Comparison of ENCODE assay signal across 10 mouse cellular contexts in genomic region chr9:66127884-66128283, GRCm38 (mm10). TPM values are rescaled to one million over a fixed set of nuclear protein-coding genes. Genes with fewer than 3 reads are reported as not detected.
DNase-seq lines count a peak whose midpoint lies in the region; ATAC-seq lines count a peak whose summit lies in the region.
"Had no signal": no experiment of that assay in that cellular context is flagged by ENCODE, and none has a peak within 500 bp of the region (broad histone marks: within the 10 kb centered on the region; RNA-seq: fewer than 3 reads in every experiment).

No protein-coding gene starts in this region.

- H3K36me3 ChIP-seq in hindbrain, embryonic 10.5 days = peaks cover 26% of the 10 kb centered on the region
- no peaks in the 10 kb centered on the region for H3K36me3 ChIP-seq in hindbrain, embryonic 11.5 days (ENCODE audit: control insufficient read depth, insufficient read depth, low read length)
- peaks cover 7% of the 10 kb centered on the region for H3K36me3 ChIP-seq in embryonic facial prominence, embryonic 12.5 days
- H3K36me3 ChIP-seq in intestine, embryonic 15.5 days = peaks cover 1% of the 10 kb centered on the region; the same call in 1 of the 2 replicates
- H3K36me3 ChIP-seq in midbrain, embryonic 12.5 days = peaks cover 6% of the 10 kb centered on the region

- peaks cover 44% of the 10 kb centered on the region for H3K4me1 ChIP-seq in hindbrain, embryonic 10.5 days (replicated peaks)
- H3K4me1 ChIP-seq in hindbrain, embryonic 11.5 days (replicated peaks; ENCODE audit: control insufficient read depth, insufficient read depth, low read length) = no peaks in the 10 kb centered on the region
- peaks cover 18% of the 10 kb centered on the region; the same call in 1 of the 2 replicates for H3K4me1 ChIP-seq in embryonic facial prominence, embryonic 12.5 days
- peaks cover 9% of the 10 kb centered on the region for H3K4me1 ChIP-seq in intestine, embryonic 15.5 days (replicated peaks)
- peaks cover 32% of the 10 kb centered on the region for H3K4me1 ChIP-seq in midbrain, embryonic 12.5 days

- 93% methylated on average over 4 of the region's 4 CpGs for WGBS in hindbrain, embryonic 10.5 days
- WGBS in hindbrain, embryonic 11.5 days = 97% methylated on average over 4 of the region's 4 CpGs
- WGBS in embryonic facial prominence, embryonic 12.5 days = 95% methylated on average over 4 of the region's 4 CpGs
- WGBS in intestine, embryonic 15.5 days = 87% methylated on average over 4 of the region's 4 CpGs
- WGBS in midbrain, embryonic 12.5 days = 99% methylated on average over 4 of the region's 4 CpGs

- no peak overlapping the region for H3K27ac ChIP-seq in hindbrain, embryonic 10.5 days
- no peak overlapping the region for H3K27ac ChIP-seq in hindbrain, embryonic 11.5 days (ENCODE audit: low read depth, low read length)
- H3K27ac ChIP-seq in embryonic facial prominence, embryonic 12.5 days = no peak overlapping the region
- no peak overlapping the region for H3K27ac ChIP-seq in intestine, embryonic 15.5 days
- no peak overlapping the region for H3K27ac ChIP-seq in midbrain, embryonic 12.5 days (replicated peaks)

- H3K4me2 ChIP-seq in hindbrain, embryonic 11.5 days (replicated peaks; ENCODE audit: low read depth, low read length) = no peak overlapping the region
- H3K4me2 ChIP-seq in embryonic facial prominence, embryonic 12.5 days (replicated peaks) = peak overlapping the region; percentile 61
- H3K4me2 ChIP-seq in intestine, embryonic 15.5 days (replicated peaks) = peak overlapping the region; percentile 66
- peak overlapping the region; percentile 80 for H3K4me2 ChIP-seq in midbrain, embryonic 12.5 days (replicated peaks)

- H3K9ac ChIP-seq in hindbrain, embryonic 11.5 days (ENCODE audit: low read depth, low read length) = no peak overlapping the region
- H3K9ac ChIP-seq in embryonic facial prominence, embryonic 12.5 days = no peak overlapping the region
- H3K9ac ChIP-seq in intestine, embryonic 15.5 days = no peak overlapping the region
- H3K9ac ChIP-seq in midbrain, embryonic 12.5 days (replicated peaks) = no peak overlapping the region

- no peak for ATAC-seq in hindbrain, embryonic 11.5 days (ENCODE audit: low FRiP score)
- ATAC-seq in embryonic facial prominence, embryonic 12.5 days (ENCODE audit: insufficient number of reproducible peaks, insufficient read depth, low FRiP score, low TSS enrichment) = no peak
- no peak for ATAC-seq in intestine, embryonic 15.5 days
- ATAC-seq in midbrain, embryonic 12.5 days (ENCODE audit: low FRiP score, low read depth) = no peak

- no peak for DNase-seq in hindbrain, embryonic 10.5 days (ENCODE audit: low spot score)
- DNase-seq in hindbrain, embryonic 11.5 days (ENCODE audit: low spot score) = no peak
- no peak for DNase-seq in Muller cell, postnatal 12 days (ENCODE audit: inconsistent ontology term)
- no peak for DNase-seq in gastrocnemius, adult 18-20 months (ENCODE audit: low spot score)
- DNase-seq in adrenal gland, postnatal 14 days = no peak
- DNase-seq: kidney, adult 11 months; lung, adult 2 months had no signal

- H3K9me3 ChIP-seq in hindbrain, embryonic 10.5 days = no peaks in the 10 kb centered on the region
- no peaks in the 10 kb centered on the region for H3K9me3 ChIP-seq in hindbrain, embryonic 11.5 days (ENCODE audit: control insufficient read depth, low read length)
- H3K9me3 ChIP-seq in embryonic facial prominence, embryonic 12.5 days = no peaks in the 10 kb centered on the region
- H3K9me3 ChIP-seq in intestine, embryonic 15.5 days = no peaks in the 10 kb centered on the region
- no peaks in the 10 kb centered on the region for H3K9me3 ChIP-seq in midbrain, embryonic 12.5 days

- H3K27me3 ChIP-seq in hindbrain, embryonic 10.5 days (ENCODE audit: insufficient read depth, poor library complexity, severe bottlenecking) = no peaks in the 10 kb centered on the region
- H3K27me3 ChIP-seq in hindbrain, embryonic 11.5 days (ENCODE audit: control insufficient read depth, insufficient read depth, low read length) = no peaks in the 10 kb centered on the region
- H3K27me3 ChIP-seq in embryonic facial prominence, embryonic 12.5 days = no peaks in the 10 kb centered on the region
- H3K27me3 ChIP-seq in intestine, embryonic 15.5 days (replicated peaks) = no peaks in the 10 kb centered on the region
- H3K27me3 ChIP-seq in midbrain, embryonic 12.5 days = no peaks in the 10 kb centered on the region

- peak overlapping the region; percentile 86 for H3K4me3 ChIP-seq in hindbrain, embryonic 10.5 days
- no peak overlapping the region; the same call in 1 of the 2 replicates for H3K4me3 ChIP-seq in hindbrain, embryonic 11.5 days (ENCODE audit: low read depth, low read length)
- H3K4me3 ChIP-seq in embryonic facial prominence, embryonic 12.5 days = 0 out of 2 replicates have a peak overlapping the region, but pooled peaks have one; percentile 61
- H3K4me3 ChIP-seq in intestine, embryonic 15.5 days (replicated peaks) = 0 out of 2 replicates have a peak overlapping the region, but pooled peaks have one; percentile 63
- H3K4me3 ChIP-seq in midbrain, embryonic 12.5 days = no peak overlapping the region

RNA-seq across cellular contexts. Expression of gene Ciao2a, which starts 1.5 kb away (rescaled TPM):
- 138 and 149 TPM in 2 replicates for polyA plus RNA-seq in hindbrain, embryonic 10.5 days (2016; fragmentation: Nextera tagmentation; extraction: Ambion mirVana)
- 144 and 146 TPM in 2 replicates for polyA plus RNA-seq in hindbrain, embryonic 11.5 days (2014; fragmentation: Nextera tagmentation; extraction: Ambion mirVana)
- polyA plus RNA-seq in embryonic facial prominence, embryonic 12.5 days (2016; fragmentation: Nextera tagmentation; extraction: Ambion mirVana) = 166 and 174 TPM in 2 replicates
- 215 and 218 TPM in 2 replicates for polyA plus RNA-seq in intestine, embryonic 15.5 days (2015; fragmentation: Nextera tagmentation; extraction: Ambion mirVana)
- polyA plus RNA-seq in midbrain, embryonic 12.5 days (2016; fragmentation: Nextera tagmentation; extraction: Ambion mirVana) = 126 and 133 TPM in 2 replicates
- total RNA-seq in gastrocnemius, adult 18-20 months (2021) = 10 to 100 TPM; 49.7 to 53.9 TPM
- 80.7 and 86.2 TPM in 2 replicates for total RNA-seq in adrenal gland, postnatal 14 days (2021)

RNA-seq across cellular contexts. Expression of gene Snx1, which starts 1.5 kb away (rescaled TPM):
- polyA plus RNA-seq in hindbrain, embryonic 10.5 days (2016; fragmentation: Nextera tagmentation; extraction: Ambion mirVana) = 128 and 136 TPM in 2 replicates
- 127 and 140 TPM in 2 replicates for polyA plus RNA-seq in hindbrain, embryonic 11.5 days (2014; fragmentation: Nextera tagmentation; extraction: Ambion mirVana)
- polyA plus RNA-seq in embryonic facial prominence, embryonic 12.5 days (2016; fragmentation: Nextera tagmentation; extraction: Ambion mirVana) = 129 and 131 TPM in 2 replicates
- polyA plus RNA-seq in intestine, embryonic 15.5 days (2015; fragmentation: Nextera tagmentation; extraction: Ambion mirVana) = 137 and 144 TPM in 2 replicates
- polyA plus RNA-seq in midbrain, embryonic 12.5 days (2016; fragmentation: Nextera tagmentation; extraction: Ambion mirVana) = 135 and 136 TPM in 2 replicates
- 10 to 100 TPM; 10.7 to 13.3 TPM for total RNA-seq in gastrocnemius, adult 18-20 months (2021)
- 85.3 and 88.2 TPM in 2 replicates for total RNA-seq in adrenal gland, postnatal 14 days (2021)

RNA-seq across cellular contexts. Expression of gene Dapk2, which starts 30.1 kb away (rescaled TPM):
- 3.5 and 5.1 TPM in 2 replicates for polyA plus RNA-seq in hindbrain, embryonic 10.5 days (2016; fragmentation: Nextera tagmentation; extraction: Ambion mirVana)
- 2.7 and 4.4 TPM in 2 replicates for polyA plus RNA-seq in hindbrain, embryonic 11.5 days (2014; fragmentation: Nextera tagmentation; extraction: Ambion mirVana)
- polyA plus RNA-seq in embryonic facial prominence, embryonic 12.5 days (2016; fragmentation: Nextera tagmentation; extraction: Ambion mirVana) = 6.0 and 6.6 TPM in 2 replicates
- polyA plus RNA-seq in intestine, embryonic 15.5 days (2015; fragmentation: Nextera tagmentation; extraction: Ambion mirVana) = 6.0 and 7.2 TPM in 2 replicates
- polyA plus RNA-seq in midbrain, embryonic 12.5 days (2016; fragmentation: Nextera tagmentation; extraction: Ambion mirVana) = 3.7 and 4.3 TPM in 2 replicates
- total RNA-seq in gastrocnemius, adult 18-20 months (2021) = 10 to 100 TPM; 36.8 to 37.2 TPM
- 9.2 and 9.6 TPM in 2 replicates for total RNA-seq in adrenal gland, postnatal 14 days (2021)

RNA-seq across cellular contexts. Expression of gene Snx22, which starts 58.4 kb away (rescaled TPM):
- 3.5 and 4.6 TPM in 2 replicates for polyA plus RNA-seq in hindbrain, embryonic 10.5 days (2016; fragmentation: Nextera tagmentation; extraction: Ambion mirVana)
- 2.7 and 2.9 TPM in 2 replicates for polyA plus RNA-seq in hindbrain, embryonic 11.5 days (2014; fragmentation: Nextera tagmentation; extraction: Ambion mirVana)
- 6.2 and 7.7 TPM in 2 replicates for polyA plus RNA-seq in embryonic facial prominence, embryonic 12.5 days (2016; fragmentation: Nextera tagmentation; extraction: Ambion mirVana)
- polyA plus RNA-seq in intestine, embryonic 15.5 days (2015; fragmentation: Nextera tagmentation; extraction: Ambion mirVana) = 1.1 and 1.4 TPM in 2 replicates
- polyA plus RNA-seq in midbrain, embryonic 12.5 days (2016; fragmentation: Nextera tagmentation; extraction: Ambion mirVana) = 3.5 and 5.2 TPM in 2 replicates
- total RNA-seq in gastrocnemius, adult 18-20 months (2021) = under 1 TPM in 1 of 2 experiments, not detected in 1; 0.17 TPM
- total RNA-seq in adrenal gland, postnatal 14 days (2021) = 1.2 and 2.3 TPM in 2 replicates

Comparison
In these comparisons a context has a peak if more than half of its experiments do, and no peak if none do; other contexts are left out.
1. H3K4me3 ChIP-seq: peak in hindbrain, embryonic 10.5 days (single experiment), embryonic facial prominence, embryonic 12.5 days (single experiment) and intestine, embryonic 15.5 days (single experiment); none in hindbrain, embryonic 11.5 days (single experiment) and midbrain, embryonic 12.5 days (single experiment).